Mouse (Mus musculus): ENCODE measurements around the gene Postn. TPM values are rescaled to one million over a fixed set of nuclear protein-coding genes. Genes with fewer than 3 reads are reported as not detected.

The Postn gene
- polyA plus RNA-seq (2016; fragmentation: Nextera tagmentation; extraction: Ambion mirVana), result 42.2 and 64.5 TPM in 2 replicates

DNA sequence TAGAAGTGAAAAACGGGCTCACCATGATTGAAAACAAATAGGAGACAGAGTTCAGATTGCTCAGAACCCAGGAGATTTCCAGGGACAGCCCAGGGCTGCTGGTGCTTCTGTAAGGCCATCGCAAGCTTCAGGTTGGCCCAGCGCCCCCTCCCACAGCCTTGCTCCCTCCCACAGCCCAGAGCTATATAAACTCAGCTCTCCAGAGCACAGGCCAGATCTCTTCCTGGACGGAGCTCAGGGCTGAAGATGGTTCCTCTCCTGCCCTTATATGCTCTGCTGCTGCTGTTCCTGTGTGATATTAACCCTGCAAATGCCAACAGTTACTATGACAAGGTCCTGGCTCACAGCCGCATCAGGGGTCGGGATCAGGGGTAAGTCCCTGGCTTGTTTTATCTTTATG lies at the start of gene Postn:
Gene Postn, plus strand, starts transcription at position 213 of the 400 bp plus-strand sequence.
- Histone ChIP-seq H3K27me3 (no peaks in the 10 kb centered on the region), H3K27ac (no peak within 1 kb of the TSS), H3K4me3 (no peak within 1 kb of the TSS), H3K9me3 (replicated peaks) (no peaks in the 10 kb centered on the region), H3K4me2 (replicated peaks) (no peak within 1 kb of the TSS), H3K4me1 (peaks cover 6% of the 10 kb centered on the region), H3K36me3 (no peaks in the 10 kb centered on the region), H3K9ac (no peak within 1 kb of the TSS)
- no peak for ATAC-seq (ENCODE audit: low FRiP score)
- 58% methylated on average over 6 of the region's 6 CpGs for WGBS

DNA sequence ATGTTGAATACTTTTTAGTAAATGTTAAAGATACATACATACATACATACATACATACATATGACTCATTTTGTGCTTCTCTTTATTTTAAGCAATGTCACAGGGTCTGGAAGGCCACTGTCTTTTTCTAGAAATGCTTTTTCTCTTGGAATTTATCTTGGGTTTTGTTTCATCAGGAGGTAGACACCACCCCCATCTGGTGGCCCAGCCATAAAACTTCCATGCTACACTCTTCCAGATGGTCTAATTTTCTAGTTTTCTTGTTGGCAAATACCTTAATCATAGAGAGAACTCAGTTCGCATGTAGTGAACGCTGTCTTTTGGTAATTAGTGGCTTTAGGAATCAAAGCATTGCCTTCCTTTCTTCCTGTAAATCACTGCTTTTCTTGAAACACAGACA lies 46.9 kb upstream of the Postn start:
- Histone ChIP-seq H3K27me3 (no peaks in the 10 kb centered on the region), H3K4me2 (replicated peaks) (no peak overlapping the region), H3K9me3 (replicated peaks) (no peaks in the 10 kb centered on the region), H3K9ac (no peak overlapping the region), H3K27ac (no peak overlapping the region), H3K4me3 (no peak overlapping the region), H3K36me3 (no peaks in the 10 kb centered on the region), H3K4me1 (0 out of 2 replicates have a peak, but pooled peaks cover 4% of the 10 kb centered on the region)
- no peak for ATAC-seq (ENCODE audit: low FRiP score)
- 92% methylated on average over 2 of the region's 2 CpGs for WGBS

DNA sequence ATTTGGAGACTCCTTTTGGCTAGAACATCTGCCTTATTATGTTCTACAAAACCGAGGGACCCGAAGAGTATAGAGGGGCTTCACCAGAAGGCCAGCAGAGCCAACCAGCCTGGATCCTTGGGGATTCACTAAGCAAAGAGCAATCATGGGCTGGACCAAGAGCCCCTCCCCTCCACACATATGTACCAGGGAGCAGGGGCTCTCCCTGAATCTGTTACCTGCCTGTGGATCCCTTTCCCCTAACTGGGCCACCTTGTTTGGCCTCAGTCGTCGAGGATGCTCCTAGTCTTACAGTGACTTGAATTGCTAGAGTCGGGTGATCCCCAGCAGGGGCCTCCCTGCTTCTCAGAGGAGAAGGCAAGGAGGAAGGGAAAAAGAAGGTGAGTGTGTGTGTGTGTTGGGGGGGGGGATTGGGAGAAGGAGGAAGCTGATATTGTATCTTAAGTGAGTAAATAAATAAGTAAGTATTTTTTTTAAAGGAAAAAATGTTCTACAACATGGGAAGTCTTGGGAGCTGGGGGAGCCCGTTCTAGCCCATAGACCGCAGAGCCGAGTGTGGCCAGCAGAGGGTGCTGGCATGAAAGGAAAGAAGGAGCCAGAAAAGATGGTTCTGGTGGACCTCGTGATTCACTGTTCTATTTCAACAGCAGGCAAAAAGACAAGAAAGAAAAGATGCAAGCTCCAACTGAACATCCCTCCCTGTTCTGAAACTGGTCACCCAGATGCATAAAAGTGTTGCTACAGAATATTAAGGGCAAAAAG lies 7.8 kb upstream of the Postn start:
- no peaks in the 10 kb centered on the region for H3K36me3 ChIP-seq
- no peak overlapping the region for H3K9ac ChIP-seq
- H3K27ac ChIP-seq, result no peak overlapping the region
- no peaks in the 10 kb centered on the region for H3K9me3 ChIP-seq (replicated peaks)
- 36% methylated on average over 9 of the region's 9 CpGs for WGBS
- H3K27me3 ChIP-seq, result no peaks in the 10 kb centered on the region; the same call in none of the 2 replicates
- H3K4me1 ChIP-seq, result no peaks in the 10 kb centered on the region
- H3K4me2 ChIP-seq (replicated peaks), result no peak overlapping the region
- H3K4me3 ChIP-seq, result no peak overlapping the region
- ATAC-seq (ENCODE audit: low FRiP score), result no peak

DNA sequence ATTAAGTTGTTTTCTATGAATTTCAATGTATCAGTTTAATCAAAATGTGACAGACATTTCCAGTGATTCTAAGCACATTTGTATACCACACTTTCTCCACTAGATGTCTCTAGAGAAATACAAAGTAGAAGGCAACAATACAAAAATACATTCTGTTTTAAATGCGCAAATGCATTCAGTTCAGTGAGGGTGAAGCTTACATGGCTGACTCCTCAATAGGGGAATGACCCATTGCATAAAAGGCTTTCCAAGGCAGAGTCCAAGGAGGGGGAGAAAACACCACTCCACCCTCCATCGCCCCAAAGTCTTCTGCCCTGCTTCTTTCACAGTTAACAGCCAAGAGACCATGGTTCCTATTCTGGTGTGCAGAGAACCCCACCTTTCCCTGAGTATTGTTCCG lies 3.3 kb upstream of the Postn start:
- no peak overlapping the region for H3K4me3 ChIP-seq
- no peak for ATAC-seq (ENCODE audit: low FRiP score)
- no peak overlapping the region for H3K27ac ChIP-seq
- H3K9me3 ChIP-seq (replicated peaks), result no peaks in the 10 kb centered on the region
- no peaks in the 10 kb centered on the region for H3K36me3 ChIP-seq
- H3K9ac ChIP-seq, result no peak overlapping the region
- 70% methylated on average over 3 of the region's 3 CpGs for WGBS
- H3K4me2 ChIP-seq (replicated peaks), result no peak overlapping the region
- peaks cover 6% of the 10 kb centered on the region for H3K4me1 ChIP-seq
- H3K27me3 ChIP-seq, result no peaks in the 10 kb centered on the region; the same call in 1 of the 2 replicates

DNA sequence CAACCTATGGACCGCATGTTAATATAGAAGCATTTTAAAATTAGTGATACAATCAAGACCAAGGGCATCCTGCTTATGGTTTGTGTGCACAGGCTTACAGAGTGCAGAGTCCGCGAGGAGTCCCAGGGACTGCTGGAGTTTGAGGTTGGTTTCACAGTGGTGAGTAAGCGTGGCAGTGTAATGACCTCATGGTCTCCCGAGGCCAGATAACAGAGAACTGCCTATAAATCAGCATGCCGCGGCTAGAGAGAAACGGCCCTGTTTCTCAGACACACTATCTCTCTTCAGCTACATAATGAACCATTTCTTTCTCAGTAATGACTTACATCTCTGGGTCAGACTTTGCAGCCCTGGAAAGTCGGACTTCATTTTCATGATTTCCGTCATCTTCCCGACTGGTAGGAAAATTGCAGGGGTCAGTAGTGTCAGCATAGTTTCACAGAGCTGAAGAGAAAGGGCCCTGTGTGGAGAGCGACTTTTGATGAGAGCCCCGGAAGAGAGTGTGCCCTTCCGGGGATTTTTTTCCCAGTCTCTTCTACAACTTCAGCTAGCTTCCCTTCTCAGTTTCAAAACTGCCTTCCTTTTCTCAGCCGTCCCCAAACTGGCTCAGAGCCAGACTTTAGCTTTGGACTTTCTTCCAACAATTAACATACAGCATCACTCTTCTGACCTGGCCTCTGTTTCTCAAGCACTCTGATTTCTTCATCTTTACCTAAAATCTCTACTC lies 2.3 kb upstream of the Postn start:
- Histone ChIP-seq H3K4me2 (replicated peaks) (no peak overlapping the region; the same call in 1 of the 2 replicates), H3K9ac (no peak overlapping the region), H3K36me3 (no peaks in the 10 kb centered on the region), H3K4me3 (no peak overlapping the region), H3K9me3 (replicated peaks) (no peaks in the 10 kb centered on the region), H3K27me3 (no peaks in the 10 kb centered on the region), H3K4me1 (peaks cover 6% of the 10 kb centered on the region), H3K27ac (no peak overlapping the region)
- ATAC-seq (ENCODE audit: low FRiP score), result 0 out of 2 replicates have a peak, but pooled peaks have one; percentile 58
- whole genome bisulfite sequencing, result 45% methylated on average over 15 of the region's 15 CpGs

DNA sequence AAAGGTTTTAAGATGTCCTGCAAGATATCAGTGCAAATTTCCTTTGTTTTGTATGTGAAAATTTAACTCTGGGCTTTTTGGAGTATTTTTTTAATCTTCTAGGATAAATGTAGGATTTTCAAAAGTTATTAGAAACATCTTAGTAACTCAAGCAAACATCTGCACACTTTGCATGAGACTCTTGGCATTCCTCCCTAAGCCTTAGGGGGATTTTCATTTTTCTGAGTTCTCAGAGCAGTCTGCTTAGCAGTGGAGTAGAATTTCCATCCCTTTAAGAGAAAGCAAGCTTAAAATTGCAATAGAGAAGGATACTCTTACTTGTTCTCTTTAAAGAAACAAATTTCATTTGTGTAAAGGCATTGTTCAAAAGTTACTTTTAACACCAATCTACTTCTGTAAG lies 747 bp downstream of the Postn start:
- Histone ChIP-seq H3K36me3 (no peaks in the 10 kb centered on the region), H3K27me3 (no peaks in the 10 kb centered on the region), H3K27ac (no peak overlapping the region), H3K4me2 (replicated peaks) (no peak overlapping the region), H3K4me3 (no peak overlapping the region), H3K9ac (no peak overlapping the region), H3K9me3 (replicated peaks) (no peaks in the 10 kb centered on the region), H3K4me1 (peaks cover 6% of the 10 kb centered on the region)
- no peak for ATAC-seq (ENCODE audit: low FRiP score)

DNA sequence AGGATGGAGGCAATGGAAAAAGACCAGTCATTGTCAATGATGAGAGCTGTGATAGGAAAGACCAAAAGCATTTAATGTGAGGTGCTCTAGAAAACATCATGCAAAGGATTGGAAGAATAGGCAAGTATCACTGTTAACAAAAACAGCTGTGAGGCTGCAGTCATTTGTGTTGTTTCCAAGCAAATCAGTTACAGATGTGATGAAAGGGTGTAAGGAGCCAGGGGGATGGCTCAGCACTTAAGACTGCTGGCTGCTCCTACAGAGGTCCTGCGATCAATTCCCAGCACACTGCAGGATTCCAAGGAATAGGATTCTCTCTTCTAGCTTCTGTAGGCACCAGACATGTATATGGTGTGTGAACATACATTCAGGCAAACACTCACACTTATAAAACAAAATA lies 10.1 kb downstream of the Postn start:
- H3K27me3 ChIP-seq, result no peaks in the 10 kb centered on the region
- ATAC-seq (ENCODE audit: low FRiP score), result no peak
- no peak overlapping the region for H3K9ac ChIP-seq
- 84% methylated on average over 1 of the region's 1 CpGs for WGBS
- no peaks in the 10 kb centered on the region for H3K36me3 ChIP-seq
- H3K27ac ChIP-seq, result no peak overlapping the region
- no peak overlapping the region for H3K4me3 ChIP-seq
- H3K4me1 ChIP-seq, result no peaks in the 10 kb centered on the region
- H3K4me2 ChIP-seq (replicated peaks), result no peak overlapping the region
- no peaks in the 10 kb centered on the region for H3K9me3 ChIP-seq (replicated peaks)

DNA sequence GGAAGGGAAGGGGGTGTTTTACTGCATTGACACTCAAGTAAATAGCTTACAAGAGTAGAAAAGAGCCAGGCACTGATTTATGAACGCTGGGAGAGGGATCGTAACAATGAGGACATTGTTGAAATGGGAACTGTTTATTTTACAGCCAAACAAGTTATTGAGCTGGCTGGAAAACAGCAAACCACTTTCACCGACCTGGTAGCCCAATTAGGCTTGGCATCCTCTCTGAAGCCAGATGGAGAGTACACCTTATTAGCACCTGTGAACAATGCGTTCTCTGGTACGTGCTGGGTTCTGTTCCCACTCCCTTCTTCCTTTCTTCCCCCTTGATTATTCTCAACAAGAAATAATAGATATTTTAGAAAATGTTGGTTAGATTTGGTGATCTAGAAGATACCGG lies 11.7 kb downstream of the Postn start:
- Histone ChIP-seq H3K9me3 (replicated peaks) (no peaks in the 10 kb centered on the region), H3K27ac (no peak overlapping the region), H3K4me2 (replicated peaks) (no peak overlapping the region), H3K9ac (no peak overlapping the region), H3K36me3 (no peaks in the 10 kb centered on the region), H3K4me3 (no peak overlapping the region), H3K27me3 (no peaks in the 10 kb centered on the region), H3K4me1 (peaks cover under 1% of the 10 kb centered on the region; the same call in 1 of the 2 replicates)
- ATAC-seq (ENCODE audit: low FRiP score), result no peak
- 72% methylated on average over 6 of the region's 6 CpGs for WGBS

DNA sequence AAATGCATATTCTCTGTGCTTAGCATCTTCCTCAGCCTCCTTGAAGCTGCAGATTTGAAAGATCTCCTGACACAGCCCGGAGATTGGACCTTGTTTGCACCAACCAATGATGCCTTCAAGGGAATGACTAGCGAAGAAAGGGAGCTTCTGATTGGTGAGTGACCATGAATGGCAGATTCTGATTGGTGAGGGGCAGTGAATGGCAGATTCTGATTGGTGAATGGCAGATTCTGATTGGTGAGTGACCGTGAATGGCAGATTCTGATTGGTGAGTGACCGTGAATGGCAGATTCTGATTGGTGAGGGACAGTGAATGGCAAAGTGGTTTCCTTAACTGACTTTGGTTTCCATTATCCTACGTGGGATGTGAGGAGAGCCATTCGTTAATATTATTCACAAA lies 15.1 kb downstream of the Postn start:
- Histone ChIP-seq H3K4me3 (no peak overlapping the region), H3K9ac (no peak overlapping the region), H3K27ac (no peak overlapping the region), H3K27me3 (no peaks in the 10 kb centered on the region), H3K9me3 (replicated peaks) (no peaks in the 10 kb centered on the region), H3K4me1 (peaks cover 4% of the 10 kb centered on the region; the same call in 1 of the 2 replicates), H3K36me3 (no peaks in the 10 kb centered on the region), H3K4me2 (replicated peaks) (no peak overlapping the region)
- ATAC-seq (ENCODE audit: low FRiP score), result no peak
- WGBS, result 94% methylated on average over 6 of the region's 6 CpGs

DNA sequence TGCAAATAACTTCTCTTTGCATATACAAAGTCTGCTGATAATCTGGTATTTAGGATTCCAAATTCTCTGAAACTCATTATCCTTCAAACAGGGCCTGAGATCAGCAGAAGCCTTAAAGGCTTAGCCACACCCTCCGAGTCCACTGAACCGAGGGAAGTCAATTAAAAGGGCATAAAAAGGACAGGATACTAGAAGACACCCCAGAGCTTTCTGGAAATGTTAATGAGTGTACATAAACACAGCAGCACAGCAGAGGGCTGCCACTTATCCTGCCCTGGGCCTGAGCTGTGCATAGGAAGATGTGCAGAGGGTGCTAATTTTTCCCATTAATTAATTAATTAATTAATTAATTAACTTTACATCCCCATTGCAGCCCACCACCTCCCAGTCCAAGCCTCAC lies 16.7 kb downstream of the Postn start:
- peak; percentile 87 for ATAC-seq (ENCODE audit: low FRiP score)
- Histone ChIP-seq H3K4me2 (replicated peaks) (no peak overlapping the region), H3K36me3 (no peaks in the 10 kb centered on the region), H3K9ac (no peak overlapping the region), H3K27me3 (no peaks in the 10 kb centered on the region), H3K4me1 (peaks cover 4% of the 10 kb centered on the region; the same call in 1 of the 2 replicates), H3K4me3 (no peak overlapping the region), H3K27ac (no peak overlapping the region), H3K9me3 (replicated peaks) (no peaks in the 10 kb centered on the region)
- WGBS, result 30% methylated on average over 2 of the region's 2 CpGs

DNA sequence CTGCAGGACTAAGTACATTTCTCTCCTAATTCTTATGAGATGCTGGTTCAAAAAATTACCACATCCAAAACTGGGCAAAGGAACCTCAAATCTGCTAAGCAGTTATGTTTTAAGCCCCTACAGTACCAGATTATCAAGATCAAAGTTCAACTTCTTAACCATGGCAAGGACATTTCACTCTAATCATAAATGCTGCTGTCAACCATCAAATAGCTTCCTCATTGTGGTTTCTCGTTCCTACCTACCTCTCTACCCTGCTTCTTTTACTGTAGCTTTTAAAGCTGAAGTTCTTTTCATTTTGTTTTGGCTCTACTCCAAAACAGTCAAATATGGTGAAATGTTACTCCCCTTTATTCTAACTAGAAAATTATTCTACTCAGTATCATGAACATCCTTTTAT lies 17.2 kb downstream of the Postn start:
- H3K4me1 ChIP-seq, result peaks cover 4% of the 10 kb centered on the region; the same call in 1 of the 2 replicates

DNA sequence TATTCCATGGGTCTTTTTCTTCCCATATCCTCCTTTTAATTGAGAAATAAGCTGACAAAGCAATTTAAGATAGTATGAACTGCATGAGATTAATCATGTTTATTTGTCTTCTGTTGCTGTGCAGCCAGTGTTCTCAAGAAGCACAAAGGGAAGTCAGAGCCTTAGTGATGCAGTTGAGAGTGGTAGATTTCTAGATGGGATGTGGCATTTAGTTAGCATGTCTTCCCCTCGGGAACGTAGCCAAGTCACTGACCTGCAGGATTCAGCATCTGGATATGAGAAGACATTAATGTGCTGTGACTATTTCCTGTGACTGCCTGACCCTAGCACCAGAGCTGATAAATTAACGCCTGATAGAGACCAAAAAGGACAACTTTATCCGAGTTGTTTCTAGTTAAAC lies 19.1 kb downstream of the Postn start:
- Histone ChIP-seq H3K4me3 (no peak overlapping the region), H3K27me3 (no peaks in the 10 kb centered on the region), H3K9ac (no peak overlapping the region), H3K36me3 (no peaks in the 10 kb centered on the region), H3K4me1 (peaks cover 4% of the 10 kb centered on the region; the same call in 1 of the 2 replicates), H3K4me2 (replicated peaks) (no peak overlapping the region), H3K9me3 (replicated peaks) (no peaks in the 10 kb centered on the region), H3K27ac (no peak overlapping the region)
- ATAC-seq (ENCODE audit: low FRiP score), result no peak
- WGBS, result 77% methylated on average over 4 of the region's 4 CpGs

More for the DNA sequence above, 17.2 kb downstream of the Postn start:
- Histone ChIP-seq H3K27ac (no peak overlapping the region), H3K4me2 (replicated peaks) (no peak overlapping the region), H3K36me3 (no peaks in the 10 kb centered on the region), H3K4me3 (no peak overlapping the region), H3K27me3 (no peaks in the 10 kb centered on the region), H3K9me3 (replicated peaks) (no peaks in the 10 kb centered on the region), H3K9ac (no peak overlapping the region)
- WGBS, result 62% methylated on average over 1 of the region's 1 CpGs
- no peak for ATAC-seq (ENCODE audit: low FRiP score)

Data from hindbrain, embryonic 12.5 days (tissue).